Mouse (Mus musculus) kidney, adult 2 months (tissue): ENCODE results near the gene Muc2.

ENCODE experiments used
- CTCF ChIP-seq: fragments of 200-500 bp; conservative IDR thresholded peaks from 2 replicates; pipeline ENCODE4 v1.5.1; 2011; ENCODE audit warnings: low read depth, mild to moderate bottlenecking, control low read depth, low read length, moderate library complexity, mixed read lengths; ENCODE audit not compliant: insufficient read depth, insufficient read length
- POLR2A ChIP-seq: fragments of 200-500 bp; IDR thresholded peaks from one replicate; pipeline ENCODE4 v1.6.1; 2011; ENCODE audit warnings: low read depth, low read length, control low read depth

GRCm38 (mm10) chr7:141694274-141694639, 4.1 kb downstream of the Muc2 start:
- TF ChIP-seq CTCF (no peak), POLR2A (no peak)
